Mouse (Mus musculus) cerebellum, adult 11-12 months (tissue): Measurements from ENCODE around the gene Golm1.
"Not testable (repeated sequence)": the region's sequence is repeated elsewhere in the genome, so short reads cannot be mapped to it uniquely, and the experiment has no call there.

Source experiments
- DNase-seq: peaks from one replicate; pipeline ENCODE4 v3.0.0; 2022

Gene Golm1

GRCm38 (mm10) chr13:59675151-59676011 lies at the start of gene Golm1:
Golm1 (minus strand) TSS chr13:59675811.
- peak; percentile 69 for DNase-seq

GRCm38 (mm10) chr13:59722089-59722488 lies 46.5 kb upstream of the Golm1 start:
- not testable (repeated sequence) for DNase-seq

- no peak for DNase-seq
Observed at GRCm38 (mm10) chr13:59719475-59719874, 43.9 kb upstream of the Golm1 start.

- DNase-seq, result not testable (repeated sequence)
Observed at GRCm38 (mm10) chr13:59718857-59719440, 43.3 kb upstream of the Golm1 start.

- DNase-seq, result no peak
Observed at GRCm38 (mm10) chr13:59713710-59714109, 38.1 kb upstream of the Golm1 start.

- DNase-seq, result not testable (repeated sequence)
Observed at GRCm38 (mm10) chr13:59711984-59712383, 36.4 kb upstream of the Golm1 start, which contains the start of gene Spata31d1b. Spata31d1b (plus strand) TSS chr13:59712284.

- DNase-seq, result no peak
Observed at GRCm38 (mm10) chr13:59710230-59710629, 34.6 kb upstream of the Golm1 start, which contains the start of gene Spata31d1a. Spata31d1a (minus strand) TSS chr13:59710330.

GRCm38 (mm10) chr13:59704562-59704961 lies 29.0 kb upstream of the Golm1 start:
- no peak for DNase-seq

GRCm38 (mm10) chr13:59703514-59703913 lies 27.9 kb upstream of the Golm1 start:
- DNase-seq, result no peak

GRCm38 (mm10) chr13:59700137-59700536 lies 24.5 kb upstream of the Golm1 start:
- not testable (repeated sequence) for DNase-seq

GRCm38 (mm10) chr13:59699131-59699530 lies 23.5 kb upstream of the Golm1 start:
- DNase-seq, result no peak

GRCm38 (mm10) chr13:59695781-59696180 lies 20.2 kb upstream of the Golm1 start:
- no peak for DNase-seq

- DNase-seq, result no peak
Observed at GRCm38 (mm10) chr13:59694008-59694407, 18.4 kb upstream of the Golm1 start, which contains the start of gene 4921517D22Rik. 4921517D22Rik (minus strand) TSS chr13:59694108.

- DNase-seq, result no peak
Observed at GRCm38 (mm10) chr13:59691478-59691877, 15.9 kb upstream of the Golm1 start.

GRCm38 (mm10) chr13:59690576-59690975 lies 15.0 kb upstream of the Golm1 start:
- no peak for DNase-seq

- no peak for DNase-seq
Observed at GRCm38 (mm10) chr13:59689843-59690242, 14.2 kb upstream of the Golm1 start.

- DNase-seq, result no peak
Observed at GRCm38 (mm10) chr13:59689313-59689712, 13.7 kb upstream of the Golm1 start.

GRCm38 (mm10) chr13:59688338-59688770 lies 12.7 kb upstream of the Golm1 start:
- DNase-seq, result peak; percentile 34

- DNase-seq, result no peak
Observed at GRCm38 (mm10) chr13:59685236-59685635, 9.6 kb upstream of the Golm1 start.

GRCm38 (mm10) chr13:59682629-59683028 lies 7.0 kb upstream of the Golm1 start:
- DNase-seq, result no peak

- no peak for DNase-seq
Observed at GRCm38 (mm10) chr13:59679908-59680307, 4.3 kb upstream of the Golm1 start.

- DNase-seq, result no peak
Observed at GRCm38 (mm10) chr13:59679306-59679705, 3.7 kb upstream of the Golm1 start.

GRCm38 (mm10) chr13:59676316-59677229 lies 962 bp upstream of the Golm1 start:
- no peak for DNase-seq
